Mouse (Mus musculus) cerebellum, adult 18-20 months (tissue): ENCODE results near the gene Gm49405.
"Not testable (repeated sequence)": the region's sequence is repeated elsewhere in the genome, so short reads cannot be mapped to it uniquely, and the experiment has no call there.

Experiments
- DNase-seq, 2 experiments: peaks; one replicate each; pipeline ENCODE4 v3.0.0; 2021

The Gm49405 gene

DNA sequence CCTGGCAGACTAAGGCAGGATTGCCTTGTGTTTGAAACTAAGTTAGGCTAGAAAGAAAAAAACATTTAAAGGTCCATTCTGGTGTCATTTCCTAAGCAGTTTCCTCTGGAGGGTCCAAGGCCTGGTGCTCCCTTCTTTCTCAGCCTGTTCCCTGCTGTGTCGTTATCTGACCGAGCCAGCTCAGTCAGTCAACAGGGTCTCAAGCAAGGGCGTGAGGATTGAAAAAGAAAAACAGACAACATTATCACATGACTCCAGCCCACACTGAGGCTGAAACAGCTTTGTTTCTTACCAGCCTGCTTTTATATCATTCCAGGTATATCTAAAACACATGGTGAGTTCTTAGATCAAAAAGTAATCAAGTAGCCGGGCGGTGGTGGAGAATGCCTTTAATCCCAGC is 15.2 kb downstream of the Gm49405 start:
- DNase-seq, result no peak

DNA sequence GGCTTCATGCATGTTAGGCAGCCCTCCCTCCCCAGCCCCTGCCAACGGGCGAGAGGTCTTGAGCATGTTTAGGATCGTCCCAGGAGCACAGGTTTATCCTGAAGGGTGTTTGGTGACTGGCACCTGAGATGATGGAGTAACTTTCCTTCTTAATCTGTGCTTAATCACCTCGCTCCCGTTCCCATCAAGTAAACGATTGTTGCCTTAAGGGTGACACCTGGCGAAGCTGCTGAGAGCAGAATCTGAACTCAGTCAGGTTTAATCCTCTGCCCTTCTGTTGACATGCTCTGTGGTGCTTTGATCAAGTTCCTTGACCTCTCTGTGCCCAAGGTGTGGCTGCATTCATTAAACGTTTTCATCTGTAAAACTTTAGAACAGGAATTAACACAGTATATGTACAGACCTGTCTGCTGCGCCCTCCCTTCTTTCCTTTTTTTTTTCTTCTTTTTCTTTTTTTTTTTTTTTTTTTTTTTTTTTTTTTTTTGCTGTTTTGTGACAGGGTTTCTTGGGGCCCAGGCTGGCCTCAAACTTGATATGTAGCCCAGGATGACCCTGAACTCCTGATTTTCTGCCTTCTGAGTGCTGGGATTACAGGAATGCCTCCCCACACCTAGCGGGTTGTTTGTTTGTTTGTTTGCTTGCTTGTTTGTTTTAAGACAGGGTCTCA is 17.6 kb downstream of the Gm49405 start:
- DNase-seq, result no peak

DNA sequence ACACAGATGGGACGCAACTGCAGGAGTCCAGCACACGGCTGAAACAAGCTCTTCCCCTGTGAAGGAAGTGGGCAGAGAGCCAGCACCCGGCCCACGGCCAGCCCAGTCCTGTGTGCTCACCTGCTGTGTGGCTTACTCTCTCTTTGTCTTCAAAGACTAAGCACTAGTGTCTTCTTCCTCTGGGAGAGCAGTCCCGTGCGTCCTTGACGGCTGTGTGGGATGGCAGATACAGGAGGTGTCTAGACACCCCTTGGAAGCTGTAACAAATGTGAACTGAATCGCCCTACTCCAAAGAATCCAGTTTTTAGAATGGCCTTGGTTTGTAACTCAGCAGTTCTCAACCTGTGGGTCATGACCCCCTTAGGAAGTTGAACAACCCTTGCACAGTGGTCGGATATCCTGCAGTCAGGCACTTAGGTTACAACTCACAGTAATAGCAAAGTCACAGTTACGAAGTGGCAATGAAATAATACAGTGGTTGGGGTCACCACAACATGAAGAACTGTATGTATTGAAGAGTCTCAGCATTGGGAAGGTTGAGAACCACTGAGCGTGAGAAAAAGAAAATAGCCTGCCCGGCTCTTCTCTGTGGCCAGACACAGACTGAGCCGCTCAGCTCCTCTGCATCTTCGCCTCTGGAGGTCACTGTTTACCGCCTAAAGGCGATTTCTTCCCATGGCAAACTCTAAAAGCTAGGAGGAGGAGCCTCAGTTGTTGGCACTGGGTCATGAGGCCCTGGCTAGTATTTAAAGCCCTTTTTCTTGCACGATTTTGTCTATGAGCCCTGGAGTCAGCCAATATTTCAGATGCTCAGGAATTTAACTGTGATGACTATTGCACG is 18.5 kb downstream of the Gm49405 start:
- DNase-seq, result peak; percentile 85 to 90

GRCm38 (mm10) chr19:4023185-4023584 is 22.8 kb downstream of the Gm49405 start:
- DNase-seq, result no peak

GRCm38 (mm10) chr19:4027576-4027975 is 27.1 kb downstream of the Gm49405 start:
- DNase-seq, result no peak

DNA sequence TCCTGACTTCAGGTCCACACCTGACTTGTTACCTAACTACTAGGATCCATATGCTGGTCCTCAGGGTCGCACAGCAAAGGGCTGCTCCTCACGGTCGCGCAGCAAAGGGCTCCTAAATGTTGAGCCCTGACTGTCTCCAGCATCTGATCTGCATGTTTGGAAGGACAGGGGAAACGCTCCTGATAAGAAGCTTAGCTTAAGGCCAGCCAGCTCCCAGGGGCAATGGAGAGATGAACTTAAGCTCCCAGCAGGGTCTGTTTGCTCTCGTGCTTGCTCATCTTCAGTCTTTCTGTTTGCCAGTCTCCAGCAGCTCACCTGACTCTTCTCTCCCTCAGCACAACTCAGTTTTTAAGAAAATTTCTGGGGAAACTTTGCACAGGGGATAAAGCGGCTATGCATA is 32.2 kb downstream of the Gm49405 start:
- no peak for DNase-seq

DNA sequence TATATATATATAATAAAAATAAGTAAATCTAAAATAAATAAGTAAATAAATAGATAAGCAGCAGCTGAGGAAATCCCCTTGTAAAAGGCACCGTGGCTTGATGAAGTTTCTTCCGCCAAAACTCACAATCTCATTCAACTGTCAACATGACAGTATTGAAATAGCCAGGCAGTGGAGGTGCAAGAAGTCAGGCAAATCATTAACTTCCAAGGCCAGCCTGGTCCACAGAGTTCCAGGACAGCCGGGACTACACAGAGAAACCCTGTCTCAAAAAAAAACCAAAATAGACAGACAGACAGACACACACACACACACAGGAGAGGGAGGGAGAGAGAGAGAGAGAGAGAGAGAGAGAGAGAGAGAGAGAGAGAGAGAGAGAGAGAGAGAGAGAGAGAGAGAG is 32.9 kb downstream of the Gm49405 start:
- no peak for DNase-seq

- no peak for DNase-seq
Observed at GRCm38 (mm10) chr19:4033742-4034141, 33.3 kb downstream of the Gm49405 start.

GRCm38 (mm10) chr19:4036327-4037045 is 36.1 kb downstream of the Gm49405 start:
- DNase-seq, result no peak

DNA sequence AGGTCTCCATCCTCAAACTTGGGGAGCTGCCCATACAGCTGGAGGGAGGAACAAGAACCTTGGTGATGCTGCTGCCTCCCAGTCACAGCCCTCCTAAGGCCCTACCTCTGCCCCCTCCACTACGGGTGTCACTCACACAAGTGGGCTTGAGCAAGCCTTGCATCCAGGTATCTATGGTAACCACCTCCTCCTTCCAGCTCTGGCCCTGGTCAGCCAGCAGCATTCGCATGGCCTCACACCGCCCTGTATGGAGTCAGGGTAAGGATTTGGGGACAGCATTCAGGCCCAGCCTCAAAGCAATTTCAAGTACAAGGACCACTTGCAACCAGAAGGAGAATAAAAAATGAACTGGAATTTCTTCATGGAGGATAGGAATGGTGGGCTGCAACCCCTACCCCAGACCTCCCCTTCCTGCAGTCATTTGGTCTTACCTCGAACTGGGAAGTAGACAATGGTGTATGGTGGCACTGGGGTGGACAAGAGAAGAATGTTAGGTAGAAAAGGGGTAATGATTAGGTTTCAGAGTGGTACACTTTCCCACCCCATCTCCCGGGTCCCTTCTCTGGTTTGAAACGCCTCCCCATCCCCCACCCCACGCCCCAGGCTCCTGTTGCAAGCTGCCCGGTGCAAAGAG is 36.8 kb downstream of the Gm49405 start:
- DNase-seq, result not testable (repeated sequence)

GRCm38 (mm10) chr19:4037788-4038232 is 37.4 kb downstream of the Gm49405 start, which contains the start of gene Gstp1:
Gene Gstp1, minus strand, starts transcription at chr19:4037985.
- DNase-seq, result peak; percentile 82 to 86

DNA sequence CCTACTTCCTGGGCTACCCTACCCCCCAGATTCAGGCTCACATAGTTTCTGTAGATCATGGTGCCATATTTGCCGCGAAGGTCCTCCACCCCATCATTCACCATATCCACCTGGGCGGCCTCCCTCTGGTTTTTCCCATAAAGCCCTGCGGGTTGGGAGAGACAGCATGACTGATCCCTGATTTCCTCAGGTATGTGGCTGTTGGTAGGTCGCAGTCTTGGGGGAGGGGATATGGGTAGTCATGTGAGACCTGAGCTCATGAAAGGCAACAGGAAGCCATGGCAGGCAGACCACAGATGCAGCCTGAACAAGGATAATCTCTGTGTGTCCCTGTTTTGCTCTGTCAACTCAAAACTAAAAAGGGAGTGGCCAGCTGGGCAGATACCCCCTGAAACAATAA is 40.5 kb downstream of the Gm49405 start:
- DNase-seq, result not testable (repeated sequence)

DNA sequence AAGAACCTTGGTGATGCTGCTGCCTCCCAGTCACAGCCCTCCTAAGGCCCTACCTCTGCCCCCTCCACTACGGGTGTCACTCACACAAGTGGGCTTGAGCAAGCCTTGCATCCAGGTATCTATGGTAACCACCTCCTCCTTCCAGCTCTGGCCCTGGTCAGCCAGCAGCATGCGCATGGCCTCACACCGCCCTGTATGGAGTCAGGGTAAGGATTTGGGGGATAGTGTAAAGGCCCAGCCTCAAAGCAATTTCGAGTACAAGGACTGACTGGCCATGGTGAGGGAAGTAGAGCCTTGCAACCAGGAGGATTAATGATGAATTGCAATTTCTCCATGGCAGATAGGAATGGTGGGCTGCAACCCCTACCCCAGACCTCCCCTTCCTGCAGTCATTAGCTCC is 41.1 kb downstream of the Gm49405 start:
- not testable (repeated sequence) for DNase-seq

GRCm38 (mm10) chr19:4042124-4042523 is 41.7 kb downstream of the Gm49405 start:
- DNase-seq, result no peak

DNA sequence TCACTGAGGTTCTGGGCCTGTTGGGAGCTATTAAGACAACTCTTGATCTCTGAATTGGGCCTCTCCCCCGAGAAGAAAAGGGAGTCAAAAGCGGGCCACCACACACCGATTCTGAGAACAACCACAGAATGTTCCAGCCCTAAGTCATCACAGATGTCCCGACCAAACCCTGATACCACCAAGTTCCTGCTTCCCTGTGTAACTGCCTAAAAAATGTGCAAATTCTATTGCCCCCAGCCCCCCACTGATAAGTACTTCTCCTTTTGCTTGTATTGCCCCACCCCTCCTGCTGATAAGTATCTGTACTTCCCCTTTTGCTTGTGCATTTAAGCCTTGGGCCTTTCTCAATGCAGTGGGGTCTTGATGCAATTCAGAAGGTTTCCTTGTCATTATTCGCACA is 43.7 kb downstream of the Gm49405 start:
- DNase-seq, result not testable (repeated sequence)

DNA sequence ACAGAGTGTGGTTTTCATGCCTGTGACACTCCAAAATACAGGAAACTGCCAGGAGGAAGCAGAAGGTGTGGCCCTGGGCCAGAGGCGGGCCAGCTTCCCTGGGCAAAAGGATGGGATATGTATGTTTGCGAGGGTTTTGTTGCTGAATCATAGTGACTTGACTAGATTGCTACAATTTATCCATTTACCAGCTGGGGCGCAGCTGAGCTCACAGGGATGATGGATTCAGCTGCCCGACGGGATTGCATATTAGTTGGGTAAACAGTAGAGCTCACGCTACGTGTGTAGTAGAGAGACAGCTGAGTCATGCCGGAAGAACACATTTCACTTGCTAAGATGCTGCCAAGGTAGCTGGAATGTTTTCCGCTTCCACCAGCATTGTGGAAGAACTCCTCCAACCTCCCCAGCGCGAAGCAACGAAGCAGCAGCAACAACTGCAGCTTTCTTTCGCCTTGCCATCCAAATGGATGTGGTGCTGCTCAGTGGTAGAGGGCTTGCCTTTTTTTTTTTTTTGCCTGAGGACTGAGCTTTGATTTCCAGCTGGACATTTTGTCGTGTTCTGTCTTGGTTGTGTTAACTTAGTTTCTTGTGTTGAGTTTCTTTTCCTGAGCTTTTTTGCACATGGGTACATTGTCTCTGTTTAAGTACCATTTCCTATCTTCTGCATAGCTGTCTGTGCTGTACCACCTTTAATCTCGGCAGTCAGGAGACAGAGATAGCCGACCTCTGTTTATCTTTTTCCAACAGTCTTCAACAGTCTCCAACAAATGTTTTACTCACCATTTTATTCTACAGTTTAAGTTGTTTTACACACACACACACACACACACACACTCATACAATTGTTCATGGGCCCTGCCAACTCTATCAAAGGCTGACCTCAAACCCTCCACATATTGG is 45.8 kb downstream of the Gm49405 start, which contains the start of gene Gstp2:
Gstp2 (minus strand) TSS at position 58 of the 900 bp plus-strand sequence.
- peak; percentile 83 to 86 for DNase-seq

GRCm38 (mm10) chr19:4046866-4047254 is 46.4 kb downstream of the Gm49405 start:
- DNase-seq, result no peak

- DNase-seq, result peak; percentile 86 to 90
Observed at GRCm38 (mm10) chr19:4047859-4048258, 47.4 kb downstream of the Gm49405 start.

DNA sequence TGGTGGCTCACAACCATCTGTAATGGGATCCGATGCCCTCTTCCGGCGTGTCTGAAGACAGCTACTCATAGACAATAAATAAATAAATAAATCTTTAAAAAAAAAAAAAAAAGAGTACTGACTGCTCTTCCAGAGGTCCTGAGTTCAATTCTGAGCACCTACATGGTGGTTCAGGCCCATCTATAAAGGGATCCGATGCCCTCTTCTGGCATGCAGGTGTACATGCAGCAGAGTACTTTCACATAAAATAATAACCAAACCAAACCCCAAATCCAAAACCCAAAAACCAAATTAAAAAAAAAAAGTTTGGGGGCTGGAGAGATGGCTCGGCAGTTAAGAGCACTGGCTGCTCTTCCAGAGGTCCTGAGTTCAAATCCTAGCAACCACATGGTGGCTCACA is 48.6 kb downstream of the Gm49405 start:
- not testable (repeated sequence) for DNase-seq

- no peak for DNase-seq
Observed at GRCm38 (mm10) chr19:4051016-4051415, 50.6 kb downstream of the Gm49405 start.

DNA sequence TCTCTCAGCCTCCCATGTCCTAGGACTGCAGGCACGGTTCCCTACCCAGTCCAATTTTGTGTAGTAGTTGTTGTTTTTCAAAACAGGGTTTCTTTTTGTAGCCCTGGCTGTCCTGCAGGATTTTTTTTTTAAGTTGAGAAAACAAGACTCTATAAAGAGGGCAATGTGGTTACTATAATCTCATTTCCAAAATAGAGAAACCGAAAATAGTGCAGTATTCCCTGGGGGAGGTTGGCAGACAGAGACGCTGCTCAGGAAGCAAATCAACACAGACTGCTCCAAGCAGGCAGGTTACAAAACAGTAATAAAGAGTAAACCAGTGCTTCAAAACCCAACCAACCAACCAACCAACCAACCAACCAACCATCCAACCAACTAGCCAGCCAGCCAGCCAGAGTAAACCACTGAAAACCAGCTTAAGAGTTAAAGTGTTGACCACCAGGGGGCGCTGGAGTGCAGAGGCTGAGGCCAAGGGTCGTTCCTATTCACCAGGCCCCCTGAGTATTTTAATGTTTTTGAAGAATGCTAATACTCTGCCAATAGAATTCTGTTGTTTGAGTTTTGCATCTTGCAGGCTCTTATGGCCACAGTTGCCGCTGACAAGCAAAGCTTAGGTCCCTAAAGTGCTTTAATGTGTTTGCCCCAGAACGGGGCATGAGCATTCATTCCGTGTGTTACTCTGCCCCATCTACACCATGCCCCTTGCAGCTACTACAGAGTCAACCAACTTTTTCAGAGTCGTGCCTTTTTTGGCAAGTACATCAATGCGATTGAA is 51.5 kb downstream of the Gm49405 start:
- peak; percentile 62 to 76 for DNase-seq
